Mouse (Mus musculus): ENCODE results near the gene Dhrs3. TPM values are rescaled to one million over a fixed set of nuclear protein-coding genes. Genes with fewer than 3 reads are reported as not detected.

Dhrs3 gene
- total RNA-seq, 2 experiments from 2014 or later: 114 to 133 TPM

DNA sequence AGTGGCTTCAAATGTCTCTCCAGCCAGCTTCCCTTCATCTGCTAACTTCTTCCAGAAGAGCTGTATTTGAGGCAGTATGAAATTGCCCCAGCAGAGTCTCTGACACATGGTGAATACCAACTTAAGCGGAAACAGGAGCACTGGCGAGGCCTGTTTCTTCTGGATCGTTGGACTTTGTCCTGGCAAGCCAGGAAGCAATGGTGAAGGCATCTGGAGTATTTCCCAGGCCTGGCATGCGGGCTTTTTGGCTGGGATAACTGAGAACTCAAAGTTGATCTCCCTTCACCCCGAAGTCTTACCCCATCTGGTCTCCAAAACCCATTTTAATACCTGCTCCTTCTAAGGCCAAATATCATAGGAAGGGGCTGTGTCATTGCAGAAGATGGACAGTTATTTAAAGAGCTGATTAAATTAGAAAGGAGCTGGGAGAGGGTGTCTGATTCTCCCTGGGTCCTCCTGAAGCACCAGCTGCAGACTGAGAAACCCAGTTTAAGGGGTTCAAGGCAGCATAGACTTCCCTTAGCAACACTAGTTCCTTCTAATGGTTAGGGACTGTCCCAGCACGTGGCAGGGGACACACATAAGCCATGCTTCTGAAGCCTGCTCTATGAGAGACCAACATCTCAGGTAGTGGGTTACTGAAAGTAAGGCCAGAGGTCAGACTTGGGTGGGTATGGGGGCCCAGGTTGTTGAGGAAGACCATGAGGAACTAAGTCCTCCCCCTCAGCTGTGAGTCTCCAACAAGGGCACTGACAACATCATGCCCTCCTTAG lies 80.5 kb downstream of the Dhrs3 start:
- peak in 1 of 2 experiments; percentile 55 for DNase-seq

- no peak for DNase-seq
Observed at GRCm38 (mm10) chr4:144974458-144974857, 81.8 kb downstream of the Dhrs3 start.

DNA sequence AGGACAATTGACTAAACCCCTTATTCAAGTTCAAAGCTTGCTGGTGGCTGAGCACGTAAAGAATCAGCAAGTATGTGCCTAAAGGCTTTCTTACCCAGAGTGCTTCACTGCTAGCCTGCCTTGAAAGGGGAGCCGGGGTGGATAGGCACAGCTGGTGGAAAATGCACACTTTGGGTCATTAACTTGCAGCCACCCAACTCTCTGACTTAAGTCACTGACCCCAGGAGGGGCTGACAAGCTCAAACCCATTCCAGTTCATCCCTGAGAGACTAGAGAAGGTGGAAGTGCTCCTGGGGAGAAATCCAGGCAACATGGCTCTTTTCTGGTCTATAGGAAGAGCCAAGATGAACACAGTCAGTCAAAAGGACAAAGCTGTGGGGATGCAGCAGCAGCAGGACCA lies 82.9 kb downstream of the Dhrs3 start:
- DNase-seq: no peak

DNA sequence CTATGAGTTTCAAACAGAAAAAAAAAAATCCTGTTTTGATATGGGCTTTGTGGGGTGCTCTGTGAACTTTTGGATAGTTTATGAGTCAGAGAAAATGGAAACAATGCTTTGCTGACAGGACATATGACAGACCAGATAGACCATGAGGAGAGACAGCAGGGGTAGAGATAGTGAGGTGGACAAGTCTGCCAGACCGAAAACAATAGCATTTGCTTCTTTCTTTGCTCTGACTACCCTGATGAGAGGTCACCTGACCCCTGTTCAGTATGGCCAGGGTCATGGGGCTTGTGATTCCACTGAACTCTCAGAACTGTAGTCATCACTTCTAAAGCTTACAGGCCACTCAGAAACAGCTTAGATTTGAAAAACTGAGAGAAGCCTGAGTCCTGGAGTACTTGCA lies 84.4 kb downstream of the Dhrs3 start:
- DNase-seq: no peak

Other genes starting within 250 kb of the Dhrs3 start
- not detected for gene Gm436, start 206.5 kb upstream of the Dhrs3 start, total RNA-seq (2021)
- not detected for gene Gm13178, start 171.4 kb upstream of the Dhrs3 start, total RNA-seq (2021)
- gene Gm438, start 106.2 kb upstream of the Dhrs3 start, total RNA-seq (2021): not detected

All from heart, adult 18-20 months (tissue).